Mouse (Mus musculus) olfactory bulb, adult 2 months (tissue): ENCODE data around the gene Sh2d1b2. TPM values are rescaled to one million over a fixed set of nuclear protein-coding genes. Genes with fewer than 3 reads are reported as not detected.

ENCODE experiments used
- H3K27ac ChIP-seq: fragments of 200-500 bp; 2 replicates; pipeline ENCODE4 v1.5.1; 2012; ENCODE audit warnings: low read depth, low read length; ENCODE audit not compliant: insufficient read depth
- H3K4me1 ChIP-seq: fragments of 200-500 bp; 2 replicates; pipeline ENCODE4 v1.6.1; 2012; ENCODE audit warnings: low read length; ENCODE audit not compliant: control insufficient read depth, insufficient read depth
- H3K4me3 ChIP-seq: fragments of 200-500 bp; 2 replicates; pipeline ENCODE4 v1.5.1; 2012; ENCODE audit warnings: mild to moderate bottlenecking, low read depth, low read length, moderate library complexity; ENCODE audit not compliant: insufficient read depth
- CTCF ChIP-seq: fragments of 200-500 bp; IDR thresholded peaks from 2 replicates; pipeline ENCODE4 v1.5.1; 2012; ENCODE audit warnings: low read depth, mild to moderate bottlenecking, low read length, moderate library complexity; ENCODE audit not compliant: insufficient read depth
- POLR2A ChIP-seq: fragments of 200-500 bp; IDR thresholded peaks from 2 replicates; pipeline ENCODE4 v1.6.1; 2012; ENCODE audit warnings: mild to moderate bottlenecking, low read depth, low read length, moderate library complexity; ENCODE audit not compliant: insufficient read depth
- WGBS: fragments of 180-500 bp; shearing (Covaris S2); methylation state at CpG from one replicate; pipeline ENCODE4 v1.1.7; 2018; 5-methylcytosine and 5-hydroxymethylcytosine counted together
- polyA plus RNA-seq: library from polyadenylated mRNA; stranded (reverse); fragments of >200 nt; gene quantifications from 2 replicates; pipeline ENCODE4 v1.2.4, GENCODE M21; 2012; ENCODE audit warnings: low replicate concordance; ENCODE audit not compliant: missing spikeins, insufficient read depth, insufficient read length

Gene Sh2d1b2
- polyA plus RNA-seq, 1 experiment, result not detected

DNA sequence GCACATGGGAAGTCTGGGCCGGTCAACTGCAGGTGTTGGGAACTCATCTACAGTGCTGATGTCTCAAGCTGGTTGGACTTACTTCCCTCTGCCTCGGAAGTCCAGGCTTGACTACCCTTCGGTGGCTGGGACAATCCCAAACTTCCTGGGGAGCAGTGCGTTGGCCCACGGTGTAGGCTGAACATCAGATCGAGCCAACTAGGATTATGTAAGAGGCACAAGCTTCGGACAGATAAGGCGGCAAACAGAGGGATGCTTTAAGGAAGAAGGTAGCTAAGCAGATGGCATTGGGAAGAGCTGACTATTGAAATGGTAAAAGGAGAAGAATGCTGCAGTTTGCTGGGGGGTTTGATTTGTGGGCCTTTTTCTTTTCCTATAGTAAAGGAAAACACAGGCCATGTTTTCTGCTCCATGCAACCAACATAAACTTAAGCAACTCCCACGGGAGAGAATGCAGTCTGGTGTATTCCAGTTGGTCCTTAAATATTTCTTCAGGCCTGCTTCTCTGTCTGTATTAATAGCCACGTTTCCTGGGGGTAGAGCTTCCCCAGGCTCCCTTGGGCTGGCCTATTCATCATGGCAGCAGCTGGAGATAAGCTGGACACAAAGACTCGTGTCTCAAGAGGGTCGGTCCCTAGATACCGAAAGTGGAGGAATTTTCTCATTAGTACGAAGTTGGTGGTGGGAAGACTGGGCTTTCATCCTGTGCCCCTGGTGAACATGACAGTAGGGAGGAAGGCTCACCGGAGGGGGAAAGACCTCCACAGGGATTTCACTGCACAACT is 62.4 kb downstream of the Sh2d1b2 start:
- 83% methylated on average over 15 of the region's 15 CpGs for whole genome bisulfite sequencing
- H3K4me3 ChIP-seq, result no peak overlapping the region
- TF ChIP-seq POLR2A (no peak), CTCF (no peak)
- H3K4me1 ChIP-seq, result 0 out of 2 replicates have a peak, but pooled peaks cover 2% of the 10 kb centered on the region
- no peak overlapping the region for H3K27ac ChIP-seq

DNA sequence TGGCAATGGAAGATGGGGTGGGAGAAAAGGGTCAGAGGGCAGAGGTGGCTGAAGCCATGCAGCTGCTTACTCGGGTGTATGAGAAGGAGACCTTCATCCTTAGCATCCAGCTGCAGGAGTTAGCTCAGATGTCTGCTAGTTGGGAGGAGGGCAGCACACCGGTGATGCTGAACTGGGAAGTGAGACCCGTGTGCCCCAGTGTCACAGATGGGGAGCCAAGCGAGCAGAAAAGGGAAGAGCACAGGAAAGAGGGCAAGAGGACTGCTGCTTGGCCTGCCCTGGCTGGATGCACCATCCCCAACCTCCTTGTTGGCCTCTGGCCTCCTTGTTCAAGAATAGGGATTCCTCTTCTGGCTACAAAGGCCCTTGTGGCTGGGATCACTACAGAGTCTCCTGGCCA is 66.9 kb downstream of the Sh2d1b2 start:
- H3K4me3 ChIP-seq, result no peak overlapping the region
- 93% methylated on average over 4 of the region's 4 CpGs for WGBS
- H3K27ac ChIP-seq, result no peak overlapping the region
- TF ChIP-seq CTCF (no peak), POLR2A (no peak)
- no peaks in the 10 kb centered on the region for H3K4me1 ChIP-seq

DNA sequence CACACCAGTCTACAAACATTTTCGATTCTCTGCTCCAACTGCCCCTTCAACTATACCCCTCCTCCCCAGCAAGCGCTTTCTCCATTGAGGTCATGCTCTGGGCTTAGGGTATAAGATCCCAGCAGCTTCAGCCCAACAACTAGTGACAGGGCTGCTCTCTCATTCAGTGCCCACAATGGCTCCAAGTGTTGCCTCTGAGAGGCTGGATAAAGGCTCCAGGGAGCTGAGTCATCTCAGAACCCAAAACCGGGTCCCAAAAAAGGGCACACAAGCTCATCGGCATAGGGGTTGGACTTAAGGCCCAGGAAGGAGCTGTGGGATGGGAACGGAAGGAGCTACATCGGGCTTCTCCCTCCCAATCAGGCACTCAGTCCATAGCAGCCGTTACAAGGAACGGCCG is 69.1 kb downstream of the Sh2d1b2 start:
- 95% methylated on average over 9 of the region's 9 CpGs for WGBS
- H3K27ac ChIP-seq, result no peak overlapping the region

DNA sequence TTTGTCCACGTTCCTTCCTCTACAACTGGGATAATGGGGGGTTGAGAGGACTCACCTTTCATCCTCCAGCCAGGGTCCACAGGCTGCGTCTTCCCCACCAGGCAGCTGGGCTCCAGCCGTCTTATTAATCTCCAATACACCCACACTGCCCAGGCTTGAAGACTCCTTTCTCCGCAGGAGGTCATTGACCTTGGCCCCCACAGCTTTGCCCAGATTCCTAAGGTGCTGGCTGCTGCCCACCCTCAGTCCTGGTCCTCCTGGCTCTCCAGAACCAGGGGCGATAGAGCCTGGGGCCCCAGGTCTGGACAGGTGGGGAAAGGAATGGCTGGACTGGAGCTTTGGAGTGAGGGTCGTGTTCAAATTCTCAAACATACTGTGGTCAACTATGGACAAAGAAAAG is 69.9 kb downstream of the Sh2d1b2 start:
- Histone ChIP-seq H3K4me3 (no peak overlapping the region), H3K27ac (no peak overlapping the region), H3K4me1 (no peaks in the 10 kb centered on the region)
- WGBS, result 95% methylated on average over 6 of the region's 6 CpGs
- no peak for TF ChIP-seq POLR2A
- TF ChIP-seq CTCF, result no peak

More for the DNA sequence above, 69.1 kb downstream of the Sh2d1b2 start:
- Histone ChIP-seq H3K4me3 (no peak overlapping the region), H3K4me1 (no peaks in the 10 kb centered on the region)
- TF ChIP-seq CTCF (no peak), POLR2A (no peak)

DNA sequence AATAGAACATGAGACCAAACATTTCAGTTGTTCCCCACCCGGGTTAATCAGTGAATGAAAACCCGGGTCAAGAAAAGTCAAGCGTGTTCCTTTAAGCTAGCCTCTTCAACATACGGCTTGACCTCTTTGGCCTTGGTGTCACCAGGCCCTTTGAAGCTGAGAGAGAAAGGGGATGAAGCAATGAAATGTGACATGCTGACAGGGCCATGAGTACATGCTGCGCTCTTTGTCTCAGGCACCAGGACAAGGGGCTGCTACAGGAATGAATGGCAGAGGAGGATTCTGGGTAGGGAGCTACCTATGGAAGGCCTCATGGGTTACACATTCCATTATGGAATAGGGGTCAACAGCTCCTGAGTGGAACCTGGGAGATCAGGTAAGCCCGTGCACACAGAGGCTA is 70.6 kb downstream of the Sh2d1b2 start:
- Histone ChIP-seq H3K4me1 (no peaks in the 10 kb centered on the region), H3K4me3 (no peak overlapping the region), H3K27ac (no peak overlapping the region)
- 93% methylated on average over 6 of the region's 6 CpGs for WGBS
- TF ChIP-seq CTCF (no peak), POLR2A (no peak)

Other genes with a start within 250 kb of the Sh2d1b2 start
- not detected in 2 replicates for gene Ddr2, start 122.0 kb upstream of the Sh2d1b2 start, polyA plus RNA-seq
- not detected in 2 replicates for gene Uap1, start 57.8 kb upstream of the Sh2d1b2 start, polyA plus RNA-seq
- 38.9 TPM in 1 of 2 replicates, not detected in the other for gene Uhmk1, start 17.4 kb upstream of the Sh2d1b2 start, polyA plus RNA-seq
- gene Sh2d1b1, start 44.6 kb downstream of the Sh2d1b2 start, polyA plus RNA-seq, result not detected in 2 replicates
- gene Gm7694, start 73.6 kb downstream of the Sh2d1b2 start, polyA plus RNA-seq, result not detected in 2 replicates
- gene Spata46, start 76.1 kb downstream of the Sh2d1b2 start, polyA plus RNA-seq, result not detected in 2 replicates